Mouse (Mus musculus) c-Kit-positive CD71-positive TER-119-negative erythroid progenitor cells, embryonic 14.5 days (primary cell): ENCODE measurements around the gene Spsb1.

ENCODE experiments used
- DNase-seq: peaks from one replicate; pipeline ENCODE4 v3.0.0-alpha.2; 2013; ENCODE audit warnings: low read depth

Spsb1 gene

GRCm38 (mm10) chr4:149983921-149984645 lies 29.2 kb upstream of the Spsb1 start:
- DNase-seq, result no peak

GRCm38 (mm10) chr4:149982154-149982553 lies 27.3 kb upstream of the Spsb1 start:
- DNase-seq, result no peak

GRCm38 (mm10) chr4:149979819-149980308 lies 25.0 kb upstream of the Spsb1 start:
- peak; percentile 64 for DNase-seq

GRCm38 (mm10) chr4:149978820-149979219 lies 24.0 kb upstream of the Spsb1 start:
- no peak for DNase-seq

GRCm38 (mm10) chr4:149977801-149978544 lies 23.1 kb upstream of the Spsb1 start:
- no peak for DNase-seq

GRCm38 (mm10) chr4:149977181-149977580 lies 22.3 kb upstream of the Spsb1 start:
- no peak for DNase-seq

GRCm38 (mm10) chr4:149975730-149976254 lies 20.9 kb upstream of the Spsb1 start:
- DNase-seq, result no peak

GRCm38 (mm10) chr4:149975291-149975690 lies 20.4 kb upstream of the Spsb1 start:
- no peak for DNase-seq

GRCm38 (mm10) chr4:149971393-149971792 lies 16.6 kb upstream of the Spsb1 start:
- no peak for DNase-seq

GRCm38 (mm10) chr4:149968526-149968925 lies 13.7 kb upstream of the Spsb1 start:
- DNase-seq, result no peak

GRCm38 (mm10) chr4:149966963-149967362 lies 12.1 kb upstream of the Spsb1 start:
- no peak for DNase-seq

- no peak for DNase-seq
Observed at GRCm38 (mm10) chr4:149966252-149966651, 11.4 kb upstream of the Spsb1 start.

- no peak for DNase-seq
Observed at GRCm38 (mm10) chr4:149965672-149966071, 10.8 kb upstream of the Spsb1 start.

GRCm38 (mm10) chr4:149965242-149965641 lies 10.4 kb upstream of the Spsb1 start:
- no peak for DNase-seq

GRCm38 (mm10) chr4:149964770-149965169 lies 9.9 kb upstream of the Spsb1 start:
- DNase-seq, result no peak

GRCm38 (mm10) chr4:149964285-149964684 lies 9.4 kb upstream of the Spsb1 start:
- no peak for DNase-seq

GRCm38 (mm10) chr4:149960391-149960790 lies 5.5 kb upstream of the Spsb1 start:
- no peak for DNase-seq

GRCm38 (mm10) chr4:149959816-149960215 lies 5.0 kb upstream of the Spsb1 start:
- no peak for DNase-seq

- DNase-seq, result peak; percentile 58
Observed at GRCm38 (mm10) chr4:149958566-149958965, 3.7 kb upstream of the Spsb1 start.

GRCm38 (mm10) chr4:149956048-149956447 lies 1.2 kb upstream of the Spsb1 start:
- DNase-seq, result no peak

GRCm38 (mm10) chr4:149955631-149956030 lies 788 bp upstream of the Spsb1 start:
- no peak for DNase-seq

- no peak for DNase-seq
Observed at GRCm38 (mm10) chr4:149953621-149954481, 992 bp downstream of the Spsb1 start.
